16 mouse cellular contexts compared by ENCODE assay signal in the genomic region with DNA sequence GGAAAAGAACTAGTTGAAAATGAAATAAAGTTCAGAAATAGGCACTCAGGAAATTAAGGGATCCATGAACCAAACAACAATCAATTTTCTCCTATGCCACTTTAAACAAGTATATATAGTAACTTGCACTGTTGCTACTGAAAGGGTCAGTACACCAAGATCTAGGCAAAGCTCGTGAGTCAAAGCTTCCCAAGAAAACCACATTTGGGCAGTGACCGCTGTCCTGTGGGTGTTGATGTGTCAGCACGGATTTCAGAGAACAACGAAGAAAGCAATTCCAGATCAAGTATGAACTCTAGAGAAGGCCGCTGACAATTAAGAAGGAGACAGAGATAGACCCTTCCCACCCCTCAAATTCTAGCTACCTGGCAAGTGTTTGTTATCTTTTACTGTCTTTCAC.
"Had no signal": no experiment of that assay in that cellular context is flagged by ENCODE, and none has a peak within 500 bp of the region (broad histone marks: within the 10 kb centered on the region; RNA-seq: fewer than 3 reads in every experiment).

No protein-coding gene starts in this region.

- H3K27me3 ChIP-seq: kidney, embryonic 15.5 days; liver, embryonic 13.5 days; midbrain, embryonic 13.5 days had no signal

- H3K4me2 ChIP-seq: kidney, embryonic 15.5 days; liver, embryonic 13.5 days; midbrain, embryonic 13.5 days had no signal

- H3K4me3 ChIP-seq: kidney, embryonic 15.5 days; liver, embryonic 13.5 days; midbrain, embryonic 13.5 days had no signal

- H3K36me3 ChIP-seq: kidney, embryonic 15.5 days; liver, embryonic 13.5 days; midbrain, embryonic 13.5 days had no signal

- H3K9ac ChIP-seq: kidney, embryonic 15.5 days; liver, embryonic 13.5 days; midbrain, embryonic 13.5 days had no signal

- H3K27ac ChIP-seq: kidney, embryonic 15.5 days; liver, embryonic 13.5 days; midbrain, embryonic 13.5 days; stomach, postnatal 0 days had no signal

- H3K9me3 ChIP-seq: kidney, embryonic 15.5 days; liver, embryonic 13.5 days; midbrain, embryonic 13.5 days had no signal

- DNase-seq: kidney, adult 11 months; kidney, adult 8-10 months; kidney, postnatal 10 days; kidney, postnatal 36 days; layer of hippocampus, adult 9-11 months; liver, embryonic 13.5 days; lung, adult 2 months; lung, postnatal 14 days; lung, postnatal 4 days; right cerebral cortex, postnatal 4 days; thymus, adult 2 months; thymus, postnatal 14 days had no signal

- H3K4me1 ChIP-seq: kidney, embryonic 15.5 days; liver, embryonic 13.5 days; midbrain, embryonic 13.5 days had no signal

- ATAC-seq: midbrain, embryonic 13.5 days; midbrain, embryonic 16.5 days had no signal
